Mouse (Mus musculus) lung, embryonic 16.5 days (tissue): ENCODE data around the gene Tma7. TPM values are rescaled to one million over a fixed set of nuclear protein-coding genes. Genes with fewer than 3 reads are reported as not detected.

Source experiments
- ATAC-seq: fragments of 200-750 bp; cut with Nextera tagmentation; 2 replicates; pipeline ENCODE4 v1.8.0; 2017; ENCODE audit warnings: low read depth, mild to moderate bottlenecking, moderate library complexity
- H3K27ac ChIP-seq: fragments of 300-500 bp; sonication (generic); 2 replicates; pipeline ENCODE4 v1.5.1; 2014; ENCODE audit warnings: mild to moderate bottlenecking, control low read depth, low read length
- H3K27me3 ChIP-seq: fragments of 300-500 bp; sonication (generic); 2 replicates; pipeline ENCODE4 v1.6.1; 2014; ENCODE audit warnings: low read depth, low read length, mixed read lengths; ENCODE audit not compliant: control insufficient read depth, insufficient read depth
- H3K36me3 ChIP-seq: fragments of 300-500 bp; sonication (generic); 2 replicates; pipeline ENCODE4 v1.6.1; 2014; ENCODE audit warnings: low read length; ENCODE audit not compliant: control insufficient read depth, insufficient read depth
- H3K4me1 ChIP-seq: fragments of 300-500 bp; sonication (generic); replicated peaks from 2 replicates; pipeline ENCODE4 v1.6.1; 2014; ENCODE audit warnings: low read length, mixed read lengths; ENCODE audit not compliant: control insufficient read depth, insufficient read depth
- H3K4me2 ChIP-seq: fragments of 300-500 bp; sonication (generic); 2 replicates; pipeline ENCODE4 v1.6.1; 2014; ENCODE audit warnings: low read depth, low read length, control low read depth
- H3K4me3 ChIP-seq: fragments of 300-500 bp; sonication (generic); 2 replicates; pipeline ENCODE4 v1.5.1; 2014; ENCODE audit warnings: mild to moderate bottlenecking, low read length, control low read depth
- H3K9ac ChIP-seq: fragments of 300-500 bp; sonication (generic); 2 replicates; pipeline ENCODE4 v1.6.1; 2014; ENCODE audit warnings: low read length, control low read depth
- H3K9me3 ChIP-seq: fragments of 300-500 bp; sonication (generic); 2 replicates; pipeline ENCODE4 v1.6.1; 2016; ENCODE audit warnings: low read length; ENCODE audit not compliant: control insufficient read depth
- WGBS: fragments of 180-500 bp; shearing (Covaris S2); extraction: QIAGEN DNeasy Blood & Tissue Kit; methylation state at CpG from one replicate; pipeline ENCODE4 v1.1.7; 2014; 5-methylcytosine and 5-hydroxymethylcytosine counted together
- polyA plus RNA-seq: library from polyadenylated mRNA; unstranded; fragments of >200 nt; fragmentation: Nextera tagmentation; extraction: Ambion mirVana; gene quantifications from 2 replicates; pipeline ENCODE4 v1.2.1, GENCODE M21; 2015

Tma7 gene
- polyA plus RNA-seq, 1 experiment from 2014 or later = 545 TPM

GRCm38 (mm10) chr9:109098366-109098765 lies 16.0 kb upstream of the Tma7 start:
- Histone ChIP-seq H3K27me3 (no peaks in the 10 kb centered on the region), H3K4me1 (peaks cover 52% of the 10 kb centered on the region), H3K4me2 (peak overlapping the region; percentile 87), H3K27ac (peak overlapping the region; percentile 99), H3K4me3 (peak overlapping the region; percentile 30; the same call in 1 of the 2 replicates), H3K9ac (peak overlapping the region; percentile 97), H3K9me3 (no peaks in the 10 kb centered on the region), H3K36me3 (peaks cover 13% of the 10 kb centered on the region)
- ATAC-seq = no peak
- 65% methylated on average over 8 of the region's 8 CpGs for WGBS

DNA sequence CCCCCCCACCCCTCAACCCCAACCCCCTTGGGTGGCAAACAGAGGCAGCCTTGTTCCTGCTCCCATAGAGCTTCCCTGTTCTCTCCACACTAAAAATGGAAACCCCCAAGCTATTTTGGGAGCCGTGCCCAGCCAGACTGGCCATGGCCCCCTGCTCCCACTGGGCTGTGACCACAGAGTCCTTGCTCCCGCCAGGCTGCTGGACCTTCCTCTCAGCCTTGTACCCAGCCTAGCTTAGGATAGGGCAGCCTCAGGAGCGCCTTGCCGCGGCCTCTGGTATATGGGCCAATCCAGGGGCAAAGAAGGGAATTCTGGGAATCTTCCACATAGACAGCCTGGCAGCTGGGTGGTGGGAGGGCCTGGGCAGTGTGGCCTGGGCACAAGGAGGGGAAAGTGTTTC lies 15.4 kb upstream of the Tma7 start:
- no peak for ATAC-seq
- peak overlapping the region; percentile 30 for H3K4me3 ChIP-seq
- peak overlapping the region; percentile 97 for H3K9ac ChIP-seq
- 43% methylated on average over 5 of the region's 5 CpGs for WGBS
- H3K4me2 ChIP-seq = peak overlapping the region; percentile 87
- no peaks in the 10 kb centered on the region for H3K9me3 ChIP-seq
- H3K4me1 ChIP-seq = peaks cover 58% of the 10 kb centered on the region
- H3K27ac ChIP-seq = peak overlapping the region; percentile 99
- H3K27me3 ChIP-seq = no peaks in the 10 kb centered on the region
- H3K36me3 ChIP-seq = peaks cover 13% of the 10 kb centered on the region

GRCm38 (mm10) chr9:109097291-109097690 lies 14.9 kb upstream of the Tma7 start:
- Histone ChIP-seq H3K36me3 (peaks cover 9% of the 10 kb centered on the region), H3K4me2 (peak overlapping the region; percentile 87), H3K4me3 (peak overlapping the region; percentile 86), H3K27ac (peak overlapping the region; percentile 99), H3K27me3 (no peaks in the 10 kb centered on the region), H3K4me1 (peaks cover 59% of the 10 kb centered on the region), H3K9me3 (no peaks in the 10 kb centered on the region), H3K9ac (peak overlapping the region; percentile 97)
- ATAC-seq = no peak
- WGBS = 18% methylated on average over 6 of the region's 6 CpGs

DNA sequence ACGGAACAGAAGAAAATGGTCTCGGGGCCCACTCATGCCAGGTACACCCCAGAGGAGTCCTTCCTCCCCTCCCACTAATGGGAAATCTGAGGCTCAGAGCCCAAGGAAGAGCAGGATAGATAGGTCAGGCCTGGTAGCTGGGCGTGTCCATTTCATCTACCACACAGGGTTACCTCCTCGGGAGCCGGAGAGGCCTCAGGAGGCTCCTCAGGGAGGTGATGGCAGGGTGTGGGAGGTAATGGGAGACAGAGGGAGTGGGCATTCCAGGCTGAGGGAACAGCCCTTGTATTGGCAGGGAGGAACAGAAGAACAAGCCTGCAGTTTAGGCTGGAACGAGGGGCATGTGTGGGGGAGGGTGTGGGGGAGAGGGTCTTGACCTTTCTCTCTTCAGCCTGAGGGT lies 14.5 kb upstream of the Tma7 start:
- Histone ChIP-seq H3K4me1 (peaks cover 59% of the 10 kb centered on the region), H3K36me3 (peaks cover 9% of the 10 kb centered on the region), H3K4me3 (peak overlapping the region; percentile 86), H3K4me2 (peak overlapping the region; percentile 87), H3K9me3 (no peaks in the 10 kb centered on the region), H3K27me3 (no peaks in the 10 kb centered on the region), H3K27ac (peak overlapping the region; percentile 99), H3K9ac (peak overlapping the region; percentile 97)
- 20% methylated on average over 6 of the region's 6 CpGs for WGBS
- no peak for ATAC-seq

GRCm38 (mm10) chr9:109096251-109096661 lies 13.9 kb upstream of the Tma7 start:
- peak overlapping the region; percentile 97 for H3K9ac ChIP-seq
- 19% methylated on average over 9 of the region's 9 CpGs for WGBS
- no peaks in the 10 kb centered on the region for H3K27me3 ChIP-seq
- no peak for ATAC-seq
- H3K9me3 ChIP-seq = no peaks in the 10 kb centered on the region
- peaks cover 12% of the 10 kb centered on the region for H3K36me3 ChIP-seq
- peak overlapping the region; percentile 99 for H3K27ac ChIP-seq
- peak overlapping the region; percentile 87 for H3K4me2 ChIP-seq
- peak overlapping the region; percentile 86 for H3K4me3 ChIP-seq
- H3K4me1 ChIP-seq = peaks cover 59% of the 10 kb centered on the region

- peak within 1 kb of the TSS; percentile 86 for H3K4me3 ChIP-seq
- peak within 1 kb of the TSS; percentile 87 for H3K4me2 ChIP-seq
- H3K27ac ChIP-seq = peak within 1 kb of the TSS; percentile 99
- WGBS = 0% methylated on average over 65 of the region's 102 CpGs
- H3K27me3 ChIP-seq = no peaks in the 10 kb centered on the region
- H3K4me1 ChIP-seq = peaks cover 59% of the 10 kb centered on the region
- no peaks in the 10 kb centered on the region for H3K9me3 ChIP-seq
- ATAC-seq = peak; percentile 48
- H3K9ac ChIP-seq = peak within 1 kb of the TSS; percentile 97
- H3K36me3 ChIP-seq = peaks cover 8% of the 10 kb centered on the region
These were observed 13.0 kb upstream of the Tma7 start, which contains the start of gene Plxnb1 for GRCm38 (mm10) chr9:109095137-109095982. TSS of gene Plxnb1 (plus strand) at chr9:109095389.

GRCm38 (mm10) chr9:109094553-109095136 lies 12.3 kb upstream of the Tma7 start:
- 2% methylated on average over 21 of the region's 21 CpGs for WGBS
- H3K9ac ChIP-seq = peak overlapping the region; percentile 97
- H3K9me3 ChIP-seq = no peaks in the 10 kb centered on the region
- H3K27me3 ChIP-seq = no peaks in the 10 kb centered on the region
- peak overlapping the region; percentile 99 for H3K27ac ChIP-seq
- peak overlapping the region; percentile 86 for H3K4me3 ChIP-seq
- ATAC-seq = peak; percentile 46
- H3K4me1 ChIP-seq = peaks cover 60% of the 10 kb centered on the region
- peaks cover 6% of the 10 kb centered on the region for H3K36me3 ChIP-seq
- peak overlapping the region; percentile 87 for H3K4me2 ChIP-seq

GRCm38 (mm10) chr9:109093786-109094552 lies 11.6 kb upstream of the Tma7 start:
- peaks cover 6% of the 10 kb centered on the region for H3K36me3 ChIP-seq

More at GRCm38 (mm10) chr9:109093786-109094552, 11.6 kb upstream of the Tma7 start:
- 13% methylated on average over 11 of the region's 11 CpGs for WGBS
- no peaks in the 10 kb centered on the region for H3K27me3 ChIP-seq
- peak overlapping the region; percentile 86 for H3K4me3 ChIP-seq
- H3K9ac ChIP-seq = peak overlapping the region; percentile 97
- peaks cover 53% of the 10 kb centered on the region for H3K4me1 ChIP-seq
- no peaks in the 10 kb centered on the region for H3K9me3 ChIP-seq
- H3K4me2 ChIP-seq = peak overlapping the region; percentile 87
- ATAC-seq = peak; percentile 4; the same call in 1 of the 2 replicates
- peak overlapping the region; percentile 99 for H3K27ac ChIP-seq
